Mouse (Mus musculus) cortical plate, adult 2 months (tissue): ENCODE data around the gene Col18a1. TPM values are rescaled to one million over a fixed set of nuclear protein-coding genes. Genes with fewer than 3 reads are reported as not detected.

Experiments
- H3K27ac ChIP-seq: fragments of 200-500 bp; 2 replicates; pipeline ENCODE4 v1.5.1; 2012; ENCODE audit warnings: low read length, control low read depth, inconsistent platforms; ENCODE audit not compliant: insufficient read depth
- H3K4me1 ChIP-seq: fragments of 200-500 bp; 2 replicates; pipeline ENCODE4 v1.6.1; 2011; ENCODE audit warnings: low read length; ENCODE audit not compliant: control insufficient read depth, insufficient read depth
- H3K4me3 ChIP-seq: fragments of 200-500 bp; 2 replicates; pipeline ENCODE4 v1.5.1; 2011; ENCODE audit warnings: mild to moderate bottlenecking, low read length, control low read depth; ENCODE audit not compliant: insufficient read depth
- CTCF ChIP-seq: fragments of 200-500 bp; IDR thresholded peaks from 2 replicates; pipeline ENCODE4 v1.5.1; 2011; ENCODE audit warnings: mild to moderate bottlenecking, control low read depth, low read length; ENCODE audit not compliant: insufficient read depth; ENCODE audit errors: extremely low read depth
- POLR2A ChIP-seq: fragments of 200-500 bp; IDR thresholded peaks from 2 replicates; pipeline ENCODE4 v1.6.1; 2011; ENCODE audit warnings: mild to moderate bottlenecking, low read length, control low read depth; ENCODE audit not compliant: insufficient read depth; ENCODE audit errors: extremely low read depth
- polyA plus RNA-seq: library from polyadenylated mRNA; depleted of rRNA; stranded (reverse); fragments of >200 nt; gene quantifications from 2 replicates; pipeline ENCODE4 v1.2.3, GENCODE M21; 2012

Gene Col18a1
- polyA plus RNA-seq, 1 experiment, result 2.7 TPM

DNA sequence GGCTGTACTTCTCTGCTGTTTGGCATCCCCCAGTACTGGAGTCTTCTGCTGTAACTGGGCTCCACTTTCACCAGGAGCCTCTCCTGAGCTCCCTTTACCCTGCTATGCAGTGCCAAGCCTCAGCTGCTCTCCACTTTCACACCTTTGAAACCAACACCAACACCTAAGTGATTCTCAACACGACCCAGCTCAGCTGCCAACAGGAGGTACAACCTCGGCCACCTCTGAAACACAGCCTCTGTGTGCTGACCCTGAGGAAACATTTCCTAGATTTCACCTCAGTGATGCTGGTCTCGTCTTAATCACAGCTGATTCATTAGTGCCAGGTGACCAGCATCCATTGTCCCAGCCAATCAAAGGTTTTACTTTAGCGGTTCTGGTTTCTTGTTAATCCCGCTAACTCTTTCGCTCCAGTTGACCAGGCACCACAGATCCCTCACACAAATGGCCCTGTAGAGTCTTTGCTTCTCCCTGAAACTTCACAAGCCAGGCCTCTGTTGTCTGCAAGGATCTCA lies 137.5 kb downstream of the Col18a1 start:
- H3K27ac ChIP-seq, result no peak overlapping the region
- H3K4me3 ChIP-seq, result no peak overlapping the region
- no peak for TF ChIP-seq POLR2A
- no peak for TF ChIP-seq CTCF
- H3K4me1 ChIP-seq, result no peaks in the 10 kb centered on the region

GRCm38 (mm10) chr10:77026944-77027343 lies 139.4 kb downstream of the Col18a1 start:
- H3K4me3 ChIP-seq, result no peak overlapping the region
- H3K4me1 ChIP-seq, result no peaks in the 10 kb centered on the region
- no peak overlapping the region for H3K27ac ChIP-seq
- TF ChIP-seq CTCF, result no peak
- no peak for TF ChIP-seq POLR2A

DNA sequence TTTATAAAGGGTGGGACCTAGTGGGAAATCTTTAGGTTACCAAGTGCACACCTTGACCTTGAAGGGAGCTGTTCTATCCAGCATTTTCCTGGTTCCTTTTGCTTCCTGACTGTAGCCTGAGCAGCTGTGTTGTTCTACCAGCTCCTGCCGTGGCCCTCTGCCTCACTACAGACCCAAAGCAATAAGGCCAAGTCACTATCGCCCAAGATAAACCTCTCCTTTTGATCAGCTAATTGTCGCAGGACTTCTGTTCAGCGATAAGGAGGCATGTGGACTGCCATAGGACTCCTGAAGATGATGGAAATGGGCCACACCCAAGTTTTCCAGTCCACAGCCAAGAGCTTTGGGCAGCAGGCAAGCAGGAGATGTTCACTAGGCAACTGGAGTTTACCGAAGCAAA lies 142.1 kb downstream of the Col18a1 start:
- Histone ChIP-seq H3K27ac (no peak overlapping the region), H3K4me1 (no peaks in the 10 kb centered on the region), H3K4me3 (no peak overlapping the region)
- no peak for TF ChIP-seq CTCF
- TF ChIP-seq POLR2A, result no peak

- Histone ChIP-seq H3K4me3 (no peak overlapping the region), H3K27ac (no peak overlapping the region), H3K4me1 (no peaks in the 10 kb centered on the region)
- no peak for TF ChIP-seq POLR2A
- no peak for TF ChIP-seq CTCF
These were observed 143.8 kb downstream of the Col18a1 start for GRCm38 (mm10) chr10:77022301-77023130.

- Histone ChIP-seq H3K4me3 (peak overlapping the region; percentile 19), H3K27ac (no peak overlapping the region), H3K4me1 (no peaks in the 10 kb centered on the region)
- TF ChIP-seq POLR2A (no peak), CTCF (peak; percentile 94)
These were observed 144.8 kb downstream of the Col18a1 start for GRCm38 (mm10) chr10:77021399-77022052.

- no peak overlapping the region for H3K4me3 ChIP-seq
- H3K27ac ChIP-seq, result no peak overlapping the region
- TF ChIP-seq POLR2A (no peak), CTCF (no peak)
- H3K4me1 ChIP-seq, result no peaks in the 10 kb centered on the region
These were observed 148.7 kb downstream of the Col18a1 start for GRCm38 (mm10) chr10:77017662-77018061.

DNA sequence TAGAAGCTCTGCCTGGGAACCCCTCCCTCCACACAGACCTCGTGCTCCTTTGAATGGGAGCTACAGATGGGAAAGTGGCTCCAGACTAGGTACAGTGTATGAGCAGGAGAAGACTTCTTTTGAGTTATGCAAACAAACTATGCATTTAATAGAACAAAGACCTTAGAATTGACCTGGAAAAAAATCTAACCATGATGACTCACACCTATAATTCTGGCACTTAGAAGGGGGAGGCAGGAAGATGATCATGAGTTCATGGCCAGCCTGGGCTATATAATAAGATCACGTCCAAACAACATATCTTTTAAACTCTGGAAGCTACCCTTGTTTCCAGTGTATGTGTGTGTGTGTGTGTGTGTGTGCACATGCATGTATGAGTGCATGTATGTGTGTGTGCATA lies 149.3 kb downstream of the Col18a1 start:
- no peak for TF ChIP-seq POLR2A
- no peak for TF ChIP-seq CTCF
- Histone ChIP-seq H3K4me3 (no peak overlapping the region), H3K4me1 (no peaks in the 10 kb centered on the region), H3K27ac (no peak overlapping the region)

DNA sequence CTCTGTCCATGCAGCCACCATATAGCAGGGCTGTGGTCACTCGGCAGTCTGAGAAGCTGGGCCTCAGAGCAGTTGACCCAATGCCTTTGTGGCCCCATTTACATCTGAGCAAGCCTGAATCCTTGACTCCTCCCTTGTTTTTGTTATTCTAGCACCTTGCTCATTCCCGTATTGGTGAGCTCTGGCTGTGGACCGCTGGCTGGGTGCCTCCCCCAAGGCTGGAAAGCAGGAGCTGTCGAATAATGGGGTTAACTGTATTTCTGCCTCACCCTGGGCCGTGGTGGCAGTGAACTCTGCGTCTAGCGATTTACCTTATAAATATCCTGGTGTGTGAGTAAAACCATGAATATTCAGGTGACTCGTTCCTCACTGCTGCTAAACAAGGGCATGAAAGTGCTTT lies 149.8 kb downstream of the Col18a1 start:
- Histone ChIP-seq H3K27ac (no peak overlapping the region), H3K4me1 (no peaks in the 10 kb centered on the region), H3K4me3 (no peak overlapping the region)
- no peak for TF ChIP-seq POLR2A
- TF ChIP-seq CTCF, result no peak

DNA sequence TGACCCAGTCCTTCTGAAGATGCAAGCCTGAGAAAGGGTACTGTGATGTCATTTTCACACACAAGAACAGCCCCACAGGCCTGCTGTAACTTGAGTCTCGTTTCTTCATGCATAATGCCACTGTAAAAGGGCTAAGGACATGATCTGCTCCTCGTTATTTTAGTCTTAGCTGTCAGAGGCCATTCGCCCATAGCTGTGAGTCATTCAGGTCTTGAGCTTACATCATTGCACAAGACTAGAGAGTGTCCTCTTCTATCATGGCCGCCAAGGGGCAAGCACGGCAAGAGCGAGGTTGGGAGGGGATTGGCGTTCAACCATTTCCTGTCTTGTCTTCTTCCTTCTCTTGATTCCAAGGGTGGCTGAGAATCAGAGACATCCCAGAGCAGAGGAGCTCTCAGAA lies 150.3 kb downstream of the Col18a1 start:
- Histone ChIP-seq H3K4me1 (no peaks in the 10 kb centered on the region), H3K4me3 (no peak overlapping the region), H3K27ac (no peak overlapping the region)
- TF ChIP-seq POLR2A (no peak), CTCF (no peak)
